8 mouse cellular contexts compared by ENCODE assay signal in genomic region chr19:5151331-5151730, GRCm38 (mm10). TPM values are rescaled to one million over a fixed set of nuclear protein-coding genes. Genes with fewer than 3 reads are reported as not detected.
DNase-seq lines count a peak whose midpoint lies in the region; ATAC-seq and TF ChIP-seq lines count a peak whose summit lies in the region.
"Had no signal": no experiment of that assay in that cellular context is flagged by ENCODE, and none has a peak within 500 bp of the region (broad histone marks: within the 10 kb centered on the region; RNA-seq: fewer than 3 reads in every experiment).

No protein-coding gene starts in this region.

- no peaks in the 10 kb centered on the region for H3K4me1 ChIP-seq in ES-E14 (ENCODE audit: control insufficient read depth in 2 of 2, insufficient read depth in 2 of 2, low read length in 2 of 2, poor library complexity in 1 of 2)

- in situ Hi-C loops in ES-E14 (cut with MboI; ENCODE audit: low sequenced_read_pairs in 2 of 2, unreplicated experiment in 2 of 2), result no loop called here

- peak; percentile 91 for ATAC-seq in common myeloid progenitor, adult 5-6 weeks (replicated peaks; ENCODE audit: low read depth, poor library complexity, severe bottlenecking)

- H3K9ac ChIP-seq in ES-E14 (ENCODE audit: insufficient read depth, low read depth, low read length, poor library complexity, severe bottlenecking), result no peak overlapping the region

- no peaks in the 10 kb centered on the region for H3K36me3 ChIP-seq in ES-E14 (ENCODE audit: control insufficient read depth, insufficient read depth, low read length, poor library complexity, severe bottlenecking)

- intact Hi-C loops in gastrocnemius, postnatal 14 days (cut with DNase I; ENCODE audit: low total_unique reads), result no loop called here

- no peaks in the 10 kb centered on the region for H3K9me3 ChIP-seq in ES-E14 (ENCODE audit: control insufficient read depth, insufficient read depth, low read depth, low read length)
- H3K9me3 ChIP-seq: megakaryocyte, embryonic 14.5 days had no signal

- H3K27ac ChIP-seq in ES-E14 (ENCODE audit: insufficient read depth, low read depth, low read length, poor library complexity, severe bottlenecking), result no peak overlapping the region

- DNase-seq in ES-E14 (ENCODE audit: low read depth, low spot score) (peak; percentile 68), adipocyte (ENCODE audit: low spot score) (peak; percentile 26)
- peak; percentile 26 for DNase-seq in gastrocnemius, postnatal 14 days
- DNase-seq in layer of hippocampus, adult 9-10 months (ENCODE audit: low spot score), result peak; percentile 77
- peak; percentile 35 for DNase-seq in lung, postnatal 25 days (ENCODE audit: low spot score)
- DNase-seq in right cerebral cortex, postnatal 25 days, result peak; percentile 60

- no peak overlapping the region for H3K4me3 ChIP-seq in ES-E14 (ENCODE audit: insufficient read depth in 1 of 2, low read depth in 1 of 2, low read length in 2 of 2, poor library complexity in 1 of 2, severe bottlenecking in 1 of 2)
- H3K4me3 ChIP-seq: megakaryocyte, embryonic 14.5 days had no signal

TF ChIP-seq in ES-E14, 5 proteins besides CTCF, POLR2A, EP300 and RAD21:
- TF ChIP-seq ZC3H11A (IDR thresholded peaks at IDR 0.05; ENCODE audit: borderline replicate concordance, low read depth, low read length) (peak; percentile 62), HCFC1 (IDR thresholded peaks at IDR 0.05; ENCODE audit: borderline replicate concordance, insufficient read depth, low read length) (no peak)
TF ChIP-seq in ES-E14: peak in this region for 1.

RNA-seq across cellular contexts. Expression of gene Klc2, which starts 33.0 kb away (rescaled TPM):
- total RNA-seq in ES-E14 (2012; rRNA removed), result 14.7 and 22.9 TPM in 2 replicates
- 4.8 and 5.2 TPM in 2 replicates for total RNA-seq in common myeloid progenitor, adult 5-6 weeks (2017)
- 10 to 100 TPM; 32.1 to 34.3 TPM for total RNA-seq in gastrocnemius, postnatal 14 days (2021)

RNA-seq across cellular contexts. Expression of gene Rab1b, which starts 44.5 kb away (rescaled TPM):
- total RNA-seq in ES-E14 (2012; rRNA removed), result 78.5 and 96.9 TPM in 2 replicates
- 62.3 and 67.7 TPM in 2 replicates for total RNA-seq in common myeloid progenitor, adult 5-6 weeks (2017)
- total RNA-seq in gastrocnemius, postnatal 14 days (2021), result 100 to 1,000 TPM; 113 to 119 TPM

RNA-seq across cellular contexts. Expression of gene Cnih2, which starts 53.0 kb away (rescaled TPM):
- total RNA-seq in ES-E14 (2012; rRNA removed), result 2.5 and 3.7 TPM in 2 replicates
- 0.46 TPM in 1 of 2 replicates, not detected in the other for total RNA-seq in common myeloid progenitor, adult 5-6 weeks (2017)
- under 1 TPM; 0.14 to 0.40 TPM for total RNA-seq in gastrocnemius, postnatal 14 days (2021)

Comparison
In these comparisons a context has a peak if more than half of its experiments do, and no peak if none do; other contexts are left out.
1. DNase-seq: peak in every context shown above with its lines; median percentile 77 in layer of hippocampus, adult 9-10 months; 68 in ES-E14; 60 in right cerebral cortex, postnatal 25 days; 35 in lung, postnatal 25 days; 26 in adipocyte; 26 in gastrocnemius, postnatal 14 days.